Mouse (Mus musculus): ENCODE results near the gene Zbtb5. TPM values are rescaled to one million over a fixed set of nuclear protein-coding genes. Genes with fewer than 3 reads are reported as not detected.
A peak's percentile ranks its signal among the peaks of the same experiment; 100 is the strongest.

Zbtb5 gene
- total RNA-seq, 2 experiments from 2014 or later = 7.8 to 8.3 TPM

GRCm38 (mm10) chr4:44979794-44980338 is 32.3 kb downstream of the Zbtb5 start:
- DNase-seq (ENCODE audit: extremely low spot score in 1 of 2, low spot score in 2 of 2) = no peak
- no peak for TF ChIP-seq CTCF (IDR thresholded peaks at IDR 0.05)
- no peak overlapping the region for H3K4me3 ChIP-seq
- H3K27ac ChIP-seq = no peak overlapping the region
- intact Hi-C loops (cut with DNase I) = loop anchor here (2.0 kb wide), 1 partner anchor 31 kb away; no protein-coding TSS in a partner anchor

- DNase-seq (ENCODE audit: extremely low spot score in 1 of 2, low spot score in 2 of 2) = no peak
- H3K27ac ChIP-seq = no peak overlapping the region
- intact Hi-C loops (cut with DNase I) = no loop called here
- H3K4me3 ChIP-seq = no peak overlapping the region
- no peak for TF ChIP-seq CTCF (IDR thresholded peaks at IDR 0.05)
These were observed 34.0 kb downstream of the Zbtb5 start for GRCm38 (mm10) chr4:44978175-44978574.

- no peak; the same call in 1 of the 2 replicates for TF ChIP-seq CTCF (IDR thresholded peaks at IDR 0.05)
- intact Hi-C loops (cut with DNase I) = no loop called here
- no peak for DNase-seq (ENCODE audit: extremely low spot score in 1 of 2, low spot score in 2 of 2)
- H3K27ac ChIP-seq = no peak overlapping the region
- H3K4me3 ChIP-seq = no peak overlapping the region
These were observed 35.1 kb downstream of the Zbtb5 start for GRCm38 (mm10) chr4:44976921-44977710.

DNA sequence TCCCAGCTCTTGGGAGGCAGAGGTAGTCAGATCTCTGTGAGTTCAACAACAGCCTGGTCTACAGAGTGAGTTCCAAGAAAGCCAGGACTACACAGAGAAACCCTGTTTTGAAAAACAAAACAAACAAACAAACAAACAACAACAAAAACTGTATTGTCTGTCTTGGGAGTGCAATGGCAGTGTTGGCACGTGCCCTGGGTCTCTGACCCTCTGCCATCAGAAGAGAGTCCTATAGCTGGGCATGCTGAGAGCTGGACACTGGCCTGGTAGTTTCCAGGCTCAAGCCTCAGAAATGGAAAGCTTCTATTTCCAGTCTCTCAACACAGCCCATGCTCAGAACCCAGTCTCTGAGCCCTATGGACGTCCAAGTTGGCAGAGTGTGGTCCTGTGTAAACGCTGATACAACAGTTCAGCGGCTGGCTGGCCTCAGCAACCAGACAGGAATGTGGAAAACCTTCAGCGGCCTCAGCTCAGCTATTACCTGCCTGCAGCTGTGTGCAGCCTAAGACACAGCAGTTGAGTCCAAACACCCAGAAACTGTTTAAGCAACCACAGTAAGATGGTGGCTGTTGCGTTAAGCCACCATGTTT is 36.1 kb downstream of the Zbtb5 start:
- intact Hi-C loops (cut with DNase I) = no loop called here
- no peak for DNase-seq (ENCODE audit: extremely low spot score in 1 of 2, low spot score in 2 of 2)
- Histone ChIP-seq H3K27ac (no peak overlapping the region), H3K4me3 (no peak overlapping the region)
- TF ChIP-seq CTCF (IDR thresholded peaks at IDR 0.05) = no peak

- TF ChIP-seq CTCF (IDR thresholded peaks at IDR 0.05) = no peak
- Histone ChIP-seq H3K27ac (no peak overlapping the region), H3K4me3 (no peak overlapping the region)
- DNase-seq (ENCODE audit: extremely low spot score in 1 of 2, low spot score in 2 of 2) = no peak
- intact Hi-C loops (cut with DNase I) = no loop called here
These were observed 37.9 kb downstream of the Zbtb5 start for GRCm38 (mm10) chr4:44974331-44974730.

DNA sequence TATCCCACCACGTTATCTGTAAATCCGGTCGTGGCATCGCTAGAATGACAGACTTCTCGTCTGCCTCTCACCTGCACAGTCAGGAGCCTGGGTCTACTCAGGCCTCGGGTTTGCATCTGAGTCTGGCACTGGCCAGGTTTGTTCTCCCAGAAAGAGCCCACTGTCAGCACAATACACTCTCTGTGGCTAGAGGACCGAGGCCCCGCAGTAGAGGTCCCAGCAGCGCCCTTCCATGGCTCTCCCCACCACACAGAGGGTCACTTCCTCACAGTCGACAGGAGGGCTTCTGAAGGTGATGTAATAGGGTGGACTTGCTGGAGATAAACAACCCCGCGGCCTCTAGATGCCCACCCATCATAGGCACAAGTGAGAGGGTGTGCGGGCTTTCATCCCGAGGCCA is 38.3 kb downstream of the Zbtb5 start:
- no peak for DNase-seq (ENCODE audit: extremely low spot score in 1 of 2, low spot score in 2 of 2)
- intact Hi-C loops (cut with DNase I) = loop anchor here (2.0 kb wide), 2 partner anchors 39 to 217 kb away; partner anchors contain the start of gene Zbtb5
- Histone ChIP-seq H3K27ac (no peak overlapping the region), H3K4me3 (peak overlapping the region; percentile 31)
- no peak for TF ChIP-seq CTCF (IDR thresholded peaks at IDR 0.05)

DNA sequence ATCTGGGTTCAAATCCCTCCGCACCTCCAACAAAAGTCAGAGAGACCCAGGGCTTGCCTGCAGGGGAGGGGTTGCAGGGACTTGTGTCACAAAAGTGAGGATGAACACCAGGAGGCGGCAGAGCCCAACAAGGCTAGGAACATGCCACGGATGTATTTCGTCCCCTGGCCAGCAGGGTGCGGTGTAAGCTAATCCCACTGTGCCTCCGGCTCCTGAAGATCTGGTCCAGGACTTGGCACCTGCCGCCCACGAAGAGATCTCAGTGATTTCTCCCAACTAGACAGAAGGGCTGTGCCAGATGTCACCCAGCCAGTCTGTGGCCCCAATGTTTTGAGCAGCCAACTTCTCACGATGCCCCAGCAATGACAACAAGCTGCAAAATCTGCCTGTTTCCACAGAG is 38.8 kb downstream of the Zbtb5 start:
- Histone ChIP-seq H3K27ac (no peak overlapping the region), H3K4me3 (peak overlapping the region; percentile 31)
- intact Hi-C loops (cut with DNase I) = loop anchor here (2.0 kb wide), 2 partner anchors 39 to 217 kb away; partner anchors contain the start of gene Zbtb5
- TF ChIP-seq CTCF (IDR thresholded peaks at IDR 0.05) = peak; percentile 99
- peak; percentile 85 to 90 for DNase-seq (ENCODE audit: extremely low spot score in 1 of 2, low spot score in 2 of 2)

DNA sequence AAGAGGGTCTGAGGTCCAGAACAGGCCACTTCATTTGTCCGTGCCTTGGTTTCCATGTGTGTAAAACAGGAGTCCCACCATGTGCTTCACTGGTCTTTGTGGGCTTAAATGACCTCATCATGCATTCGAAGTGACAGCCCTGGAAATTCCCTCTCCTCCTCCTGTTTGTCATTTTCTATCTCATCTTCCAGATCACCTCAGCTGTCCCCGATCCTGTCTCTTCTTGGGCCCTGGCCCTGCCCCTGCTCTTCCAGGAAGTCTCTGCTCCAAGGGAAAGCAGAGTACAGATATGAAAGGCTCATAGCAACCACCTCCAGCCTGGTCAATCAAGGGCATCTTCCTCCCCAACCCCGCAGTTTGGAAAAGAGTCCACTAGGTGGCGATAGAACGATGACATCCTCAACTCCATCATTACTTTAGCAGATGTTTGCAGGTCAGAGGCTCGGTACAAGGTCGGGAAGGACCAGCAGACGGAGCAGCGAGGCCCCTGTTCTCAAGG is 41.6 kb downstream of the Zbtb5 start:
- DNase-seq (ENCODE audit: extremely low spot score in 1 of 2, low spot score in 2 of 2) = peak in 1 of 2 experiments; percentile 31
- H3K27ac ChIP-seq = no peak overlapping the region
- TF ChIP-seq CTCF (IDR thresholded peaks at IDR 0.05) = peak; percentile 68
- H3K4me3 ChIP-seq = no peak overlapping the region
- intact Hi-C loops (cut with DNase I) = no loop called here

DNA sequence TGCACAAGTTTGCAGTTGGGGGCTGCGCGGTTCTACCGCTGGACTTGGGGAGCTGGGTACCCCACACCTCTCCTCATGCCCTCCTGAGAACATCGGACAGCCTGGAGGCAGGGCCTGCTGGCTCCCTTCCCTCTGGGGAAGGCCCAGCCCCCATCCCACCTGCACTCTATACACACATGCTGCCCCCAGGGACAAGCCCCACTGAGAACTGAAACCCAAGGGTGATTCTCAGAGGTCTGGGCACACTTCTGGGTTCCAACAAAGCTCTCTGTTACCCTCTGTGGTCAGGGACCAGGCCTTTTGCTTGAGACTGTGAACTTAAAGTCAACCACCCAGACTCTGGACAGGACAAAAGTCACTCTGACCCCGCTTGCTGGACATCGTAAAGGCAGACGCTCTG is 42.2 kb downstream of the Zbtb5 start:
- TF ChIP-seq CTCF (IDR thresholded peaks at IDR 0.05) = no peak
- no peak for DNase-seq (ENCODE audit: extremely low spot score in 1 of 2, low spot score in 2 of 2)
- no peak overlapping the region for H3K27ac ChIP-seq
- H3K4me3 ChIP-seq = no peak overlapping the region
- intact Hi-C loops (cut with DNase I) = no loop called here

DNA sequence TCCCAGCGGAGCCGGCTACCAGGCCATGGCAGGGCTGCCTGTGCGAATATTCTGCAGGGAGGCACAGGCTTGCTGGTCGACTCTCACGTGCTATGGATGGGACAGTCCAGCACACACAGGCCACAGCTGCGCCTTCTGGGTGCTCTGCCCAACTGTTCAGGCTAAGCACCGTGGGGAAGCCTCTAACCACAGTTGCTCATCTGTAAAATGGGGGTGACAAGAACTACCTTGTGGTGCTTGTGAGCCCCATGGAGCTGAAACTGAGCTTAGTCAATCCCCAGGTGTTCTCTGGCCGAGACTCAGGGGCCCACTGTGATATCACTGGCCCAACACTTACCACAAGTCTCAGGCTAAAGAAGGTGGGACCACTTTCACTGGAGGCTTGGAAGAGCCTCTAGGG is 44.8 kb downstream of the Zbtb5 start:
- intact Hi-C loops (cut with DNase I) = no loop called here
- no peak for DNase-seq (ENCODE audit: extremely low spot score in 1 of 2, low spot score in 2 of 2)
- Histone ChIP-seq H3K27ac (no peak overlapping the region), H3K4me3 (no peak overlapping the region)
- TF ChIP-seq CTCF (IDR thresholded peaks at IDR 0.05) = no peak

DNA sequence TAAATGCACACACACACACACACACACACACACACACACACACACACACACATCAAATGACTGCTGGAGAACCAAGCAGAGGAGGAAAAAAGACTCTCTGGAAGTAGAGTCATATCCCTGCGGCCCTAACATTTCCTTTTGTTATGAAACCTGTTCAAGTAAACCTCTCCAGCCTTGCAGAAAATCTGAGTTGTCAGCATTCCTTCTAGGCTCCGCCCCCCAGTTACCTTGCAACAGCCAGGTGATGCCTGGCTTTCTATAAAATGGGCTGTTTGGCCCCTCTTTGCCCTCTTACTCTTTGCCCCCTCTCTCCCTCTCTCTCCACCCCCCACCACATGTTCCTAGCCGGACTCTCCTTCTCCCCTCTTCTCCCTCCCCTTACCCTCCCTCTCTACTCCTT is 46.5 kb downstream of the Zbtb5 start:
- no peak for DNase-seq (ENCODE audit: extremely low spot score in 1 of 2, low spot score in 2 of 2)
- no peak for TF ChIP-seq CTCF (IDR thresholded peaks at IDR 0.05)
- Histone ChIP-seq H3K4me3 (no peak overlapping the region), H3K27ac (no peak overlapping the region)
- intact Hi-C loops (cut with DNase I) = no loop called here

DNA sequence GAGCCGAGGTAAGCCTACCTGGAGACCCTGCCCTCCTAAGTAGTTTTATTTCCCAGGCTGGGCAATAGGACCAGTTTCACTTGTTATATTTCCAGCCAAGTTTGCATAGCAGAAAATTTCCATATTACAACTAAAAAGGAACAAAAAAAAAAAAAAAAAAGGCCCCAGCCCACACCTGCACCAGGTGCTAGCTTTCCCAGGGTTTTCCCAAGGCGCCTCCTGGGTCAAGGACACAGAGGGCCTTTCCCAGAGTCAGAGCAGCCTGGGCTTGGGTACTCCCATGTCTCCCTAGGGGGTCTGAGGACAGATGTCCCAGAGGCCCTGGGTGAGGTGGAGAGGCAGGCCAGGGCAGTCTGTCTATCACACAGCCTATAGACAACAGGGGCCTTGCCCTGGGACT is 47.0 kb downstream of the Zbtb5 start:
- no peak for DNase-seq (ENCODE audit: extremely low spot score in 1 of 2, low spot score in 2 of 2)
- TF ChIP-seq CTCF (IDR thresholded peaks at IDR 0.05) = no peak
- intact Hi-C loops (cut with DNase I) = no loop called here
- H3K27ac ChIP-seq = no peak overlapping the region
- no peak overlapping the region for H3K4me3 ChIP-seq

All from left cerebral cortex, adult 2 months (tissue).